Mouse (Mus musculus): ENCODE results near the gene Wdhd1.
"Not testable (repeated sequence)": the region's sequence is repeated elsewhere in the genome, so short reads cannot be mapped to it uniquely, and the experiment has no call there.

DNA sequence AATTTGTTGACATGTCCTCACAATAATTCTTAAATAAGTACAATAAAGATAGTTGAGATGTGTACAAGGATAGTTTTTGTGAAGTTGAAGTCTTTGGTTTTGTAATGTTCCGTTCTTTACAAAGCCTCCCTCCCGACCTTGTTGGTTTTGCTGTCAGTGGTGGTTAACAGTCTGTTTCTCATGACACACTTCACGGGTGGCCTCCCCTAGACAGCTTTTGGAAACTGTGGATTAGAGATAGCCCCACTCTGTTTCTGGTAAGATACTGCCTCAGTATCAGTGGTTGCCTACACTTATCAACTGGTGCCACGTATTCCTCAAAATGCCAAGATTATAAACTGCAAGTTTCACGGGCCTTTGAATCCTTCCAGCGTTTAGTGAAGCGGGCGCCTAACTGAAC is 44.9 kb upstream of the Wdhd1 start:
- TF ChIP-seq CTCF (IDR thresholded peaks at IDR 0.05; ENCODE audit: control insufficient read depth, insufficient read depth, insufficient read length); MAX (IDR thresholded peaks at IDR 0.05); USF1 (IDR thresholded peaks at IDR 0.05; ENCODE audit: low read depth); MYOD1 (IDR thresholded peaks at IDR 0.05; ENCODE audit: control insufficient read depth, insufficient read length, low read depth); MYOG (IDR thresholded peaks at IDR 0.05; ENCODE audit: control insufficient read depth, extremely low read depth, insufficient read length): not testable (repeated sequence)

Data from C2C12 (cell line).